Mouse (Mus musculus) liver, embryonic 11.5 days (tissue): ENCODE measurements around the gene Atf7ip2. TPM values are rescaled to one million over a fixed set of nuclear protein-coding genes. Genes with fewer than 3 reads are reported as not detected.
"Not testable (repeated sequence)": the region's sequence is repeated elsewhere in the genome, so short reads cannot be mapped to it uniquely, and the experiment has no call there.

ENCODE experiments used
- ATAC-seq: fragments of 200-750 bp; cut with Nextera tagmentation; replicated peaks from 2 replicates; pipeline ENCODE4 v1.8.0; 2017; ENCODE audit warnings: moderate number of reproducible peaks, mild to moderate bottlenecking, moderate TSS enrichment, moderate library complexity; ENCODE audit not compliant: low FRiP score
- DNase-seq: peaks from one replicate; pipeline ENCODE4 v3.0.0-alpha.2; 2017; ENCODE audit warnings: low spot score
- H3K27ac ChIP-seq: fragments of 300-500 bp; sonication (generic); 2 replicates; pipeline ENCODE4 v1.5.1; 2014; ENCODE audit warnings: mild to moderate bottlenecking, low read depth, low read length, control low read depth
- H3K27me3 ChIP-seq: fragments of 300-500 bp; sonication (generic); replicated peaks from 2 replicates; pipeline ENCODE4 v1.6.1; 2014; ENCODE audit warnings: low read length, mixed read lengths; ENCODE audit not compliant: control insufficient read depth, insufficient read depth
- H3K36me3 ChIP-seq: fragments of 300-500 bp; sonication (generic); 2 replicates; pipeline ENCODE4 v1.6.1; 2014; ENCODE audit warnings: mild to moderate bottlenecking, low read length, moderate library complexity, mixed read lengths; ENCODE audit not compliant: control insufficient read depth, insufficient read depth
- H3K4me1 ChIP-seq: fragments of 300-500 bp; sonication (generic); replicated peaks from 2 replicates; pipeline ENCODE4 v1.6.1; 2014; ENCODE audit warnings: low read length, mixed read lengths; ENCODE audit not compliant: control insufficient read depth, insufficient read depth
- H3K4me2 ChIP-seq: fragments of 300-500 bp; sonication (generic); 2 replicates; pipeline ENCODE4 v1.6.1; 2014; ENCODE audit warnings: mild to moderate bottlenecking, control low read depth, moderate library complexity
- H3K4me3 ChIP-seq: fragments of 300-500 bp; sonication (generic); 2 replicates; pipeline ENCODE4 v1.5.1; 2014; ENCODE audit warnings: low read depth, low read length, control low read depth
- H3K9ac ChIP-seq: fragments of 300-500 bp; sonication (generic); 2 replicates; pipeline ENCODE4 v1.6.1; 2014; ENCODE audit warnings: low read depth, low read length, control low read depth
- H3K9me3 ChIP-seq: fragments of 300-500 bp; sonication (generic); 2 replicates; pipeline ENCODE4 v1.6.1; 2016; ENCODE audit warnings: low read length, inconsistent platforms, mixed read lengths; ENCODE audit not compliant: control insufficient read depth
- WGBS: fragments of 180-500 bp; shearing (Covaris S2); extraction: QIAGEN DNeasy Blood & Tissue Kit; methylation state at CpG from one replicate; pipeline ENCODE4 v1.1.7; 2014; 5-methylcytosine and 5-hydroxymethylcytosine counted together
- polyA plus RNA-seq: library from polyadenylated mRNA; unstranded; fragments of >200 nt; fragmentation: Nextera tagmentation; extraction: Ambion mirVana; gene quantifications from 2 replicates; pipeline ENCODE4 v1.2.1, GENCODE M21; 2014

The Atf7ip2 gene
- polyA plus RNA-seq, result 1.3 and 1.6 TPM in 2 replicates

- Histone ChIP-seq H3K4me2 (peak within 1 kb of the TSS; percentile 81), H3K4me1 (0 out of 2 replicates have a peak, but pooled peaks cover 2% of the 10 kb centered on the region), H3K9ac (peak within 1 kb of the TSS; percentile 41), H3K36me3 (no peaks in the 10 kb centered on the region), H3K9me3 (no peaks in the 10 kb centered on the region; the same call in 1 of the 2 replicates), H3K4me3 (peak within 1 kb of the TSS; percentile 61), H3K27ac (no peak within 1 kb of the TSS), H3K27me3 (no peaks in the 10 kb centered on the region)
- ATAC-seq (peak; percentile 99), DNase-seq (peak; percentile 86)
- WGBS, result under 1% methylated on average over 63 of the region's 63 CpGs
These were observed at the start of gene Atf7ip2 for GRCm38 (mm10) chr16:10192679-10193506. Atf7ip2 (plus strand) TSS chr16:10192712.

GRCm38 (mm10) chr16:10143166-10143565, 49.3 kb upstream of the Atf7ip2 start:
- Histone ChIP-seq H3K36me3 (no peaks in the 10 kb centered on the region), H3K27ac (no peak overlapping the region), H3K4me1 (no peaks in the 10 kb centered on the region), H3K9me3 (no peaks in the 10 kb centered on the region), H3K27me3 (no peaks in the 10 kb centered on the region), H3K4me2 (no peak overlapping the region), H3K4me3 (no peak overlapping the region), H3K9ac (no peak overlapping the region)
- ATAC-seq (no peak), DNase-seq (no peak)
- WGBS, result 38% methylated on average over 2 of the region's 2 CpGs

DNA sequence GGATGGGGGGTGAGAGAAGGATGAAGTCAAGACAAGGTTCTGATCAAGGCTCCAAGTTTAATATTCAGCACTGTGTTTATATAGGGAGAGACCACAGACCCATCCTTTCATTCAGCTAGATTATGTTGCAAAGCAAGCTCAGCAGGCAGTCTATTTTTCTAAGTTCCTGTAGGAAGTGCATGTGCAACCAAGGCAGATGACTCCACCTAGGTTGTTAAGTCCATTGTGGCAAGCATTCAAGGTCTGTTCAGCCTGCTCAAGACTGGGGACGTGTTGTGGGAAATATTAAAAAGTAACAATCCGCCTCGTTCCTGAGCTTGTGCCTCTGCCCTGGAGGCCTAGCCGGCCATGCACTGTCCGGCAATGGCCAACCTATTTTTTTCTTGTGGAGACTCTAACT, 45.1 kb upstream of the Atf7ip2 start:
- H3K4me1 ChIP-seq, result no peaks in the 10 kb centered on the region
- ATAC-seq (no peak), DNase-seq (no peak)
- no peaks in the 10 kb centered on the region for H3K9me3 ChIP-seq
- no peak overlapping the region for H3K4me2 ChIP-seq
- H3K4me3 ChIP-seq, result no peak overlapping the region
- 87% methylated on average over 5 of the region's 5 CpGs for WGBS
- H3K36me3 ChIP-seq, result no peaks in the 10 kb centered on the region
- H3K9ac ChIP-seq, result no peak overlapping the region
- no peaks in the 10 kb centered on the region for H3K27me3 ChIP-seq
- H3K27ac ChIP-seq, result no peak overlapping the region

DNA sequence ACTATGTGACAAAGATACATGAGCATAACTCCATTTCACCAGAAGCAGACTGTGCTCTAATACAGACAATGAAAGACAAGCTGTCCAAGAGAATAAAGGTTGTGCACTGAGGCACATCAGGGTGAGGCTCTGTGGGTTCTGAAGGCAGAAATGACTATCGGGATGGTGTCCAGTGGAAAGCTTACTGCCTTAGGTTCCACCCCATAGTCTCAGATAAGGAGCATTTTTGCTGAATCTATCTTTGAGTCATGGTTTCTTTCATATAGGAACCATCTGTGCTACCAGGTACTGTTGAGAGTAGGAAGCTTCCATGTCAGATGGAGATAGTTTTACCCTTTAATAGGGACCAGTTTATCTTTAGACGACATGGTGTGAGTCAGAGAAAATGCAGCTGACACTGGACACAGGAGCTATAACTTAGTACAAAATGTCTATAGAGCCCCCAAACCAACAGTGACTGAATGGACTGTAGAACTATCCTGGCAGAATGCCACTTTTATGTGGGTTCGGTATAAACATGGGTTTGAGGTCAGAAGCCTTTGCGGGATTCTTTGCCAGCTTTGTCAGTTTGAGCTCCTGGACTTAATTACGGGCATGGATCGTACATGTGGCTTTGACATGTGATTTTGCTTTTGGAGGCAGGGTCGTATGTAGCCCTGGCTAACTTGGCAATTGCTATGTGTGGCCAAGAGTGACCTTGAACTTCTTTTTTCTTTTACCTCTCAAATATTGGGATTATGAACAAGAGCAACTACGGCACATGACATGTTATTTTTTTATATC, 23.2 kb upstream of the Atf7ip2 start:
- no peaks in the 10 kb centered on the region for H3K36me3 ChIP-seq
- DNase-seq (no peak), ATAC-seq (no peak)
- no peak overlapping the region for H3K4me3 ChIP-seq
- no peak overlapping the region for H3K4me2 ChIP-seq
- H3K9me3 ChIP-seq, result no peaks in the 10 kb centered on the region
- H3K27me3 ChIP-seq, result no peaks in the 10 kb centered on the region
- WGBS, result 90% methylated on average over 8 of the region's 8 CpGs
- no peak overlapping the region for H3K27ac ChIP-seq
- H3K9ac ChIP-seq, result no peak overlapping the region
- no peaks in the 10 kb centered on the region for H3K4me1 ChIP-seq

DNA sequence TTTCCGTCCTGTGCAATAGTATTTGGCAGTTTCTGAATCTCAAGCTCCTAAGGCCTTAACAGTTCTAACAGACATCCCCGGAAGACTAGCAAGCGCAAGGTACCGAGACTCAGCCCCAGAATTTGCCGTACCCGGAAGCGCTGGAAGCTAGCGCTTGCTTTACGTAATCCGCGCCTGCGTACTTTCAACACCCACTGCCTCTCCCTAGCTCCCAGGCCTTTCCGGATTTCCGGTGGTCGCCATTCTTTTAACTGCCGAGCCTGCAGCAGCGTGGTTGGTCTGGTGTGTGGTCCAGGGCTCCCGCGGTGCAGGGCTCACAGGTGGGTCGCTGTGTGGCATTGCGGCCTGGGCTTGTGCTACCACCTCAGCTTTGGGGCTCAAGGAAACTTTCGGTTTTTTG, 22.5 kb upstream of the Atf7ip2 start, which contains the start of gene Rpl39l:
Gene Rpl39l, plus strand, starts transcription at position 222 of the 400 bp plus-strand sequence.
- no peaks in the 10 kb centered on the region for H3K4me1 ChIP-seq
- no peak within 1 kb of the TSS for H3K4me3 ChIP-seq
- DNase-seq (no peak), ATAC-seq (no peak)
- no peaks in the 10 kb centered on the region for H3K9me3 ChIP-seq
- H3K27ac ChIP-seq, result no peak within 1 kb of the TSS
- no peak within 1 kb of the TSS for H3K4me2 ChIP-seq
- H3K9ac ChIP-seq, result no peak within 1 kb of the TSS
- no peaks in the 10 kb centered on the region for H3K27me3 ChIP-seq
- H3K36me3 ChIP-seq, result no peaks in the 10 kb centered on the region
- 84% methylated on average over 22 of the region's 22 CpGs for WGBS

- H3K4me2 ChIP-seq, result no peak overlapping the region
- DNase-seq, result no peak
- H3K4me1 ChIP-seq, result no peaks in the 10 kb centered on the region
- no peak overlapping the region for H3K9ac ChIP-seq
- ATAC-seq, result no peak
- no peaks in the 10 kb centered on the region for H3K9me3 ChIP-seq
- H3K36me3 ChIP-seq, result no peaks in the 10 kb centered on the region
- H3K4me3 ChIP-seq, result no peak overlapping the region
- H3K27me3 ChIP-seq, result no peaks in the 10 kb centered on the region
- no peak overlapping the region for H3K27ac ChIP-seq
- WGBS, result 80% methylated on average over 4 of the region's 4 CpGs
These were observed 21.2 kb upstream of the Atf7ip2 start for GRCm38 (mm10) chr16:10171276-10171675.

DNA sequence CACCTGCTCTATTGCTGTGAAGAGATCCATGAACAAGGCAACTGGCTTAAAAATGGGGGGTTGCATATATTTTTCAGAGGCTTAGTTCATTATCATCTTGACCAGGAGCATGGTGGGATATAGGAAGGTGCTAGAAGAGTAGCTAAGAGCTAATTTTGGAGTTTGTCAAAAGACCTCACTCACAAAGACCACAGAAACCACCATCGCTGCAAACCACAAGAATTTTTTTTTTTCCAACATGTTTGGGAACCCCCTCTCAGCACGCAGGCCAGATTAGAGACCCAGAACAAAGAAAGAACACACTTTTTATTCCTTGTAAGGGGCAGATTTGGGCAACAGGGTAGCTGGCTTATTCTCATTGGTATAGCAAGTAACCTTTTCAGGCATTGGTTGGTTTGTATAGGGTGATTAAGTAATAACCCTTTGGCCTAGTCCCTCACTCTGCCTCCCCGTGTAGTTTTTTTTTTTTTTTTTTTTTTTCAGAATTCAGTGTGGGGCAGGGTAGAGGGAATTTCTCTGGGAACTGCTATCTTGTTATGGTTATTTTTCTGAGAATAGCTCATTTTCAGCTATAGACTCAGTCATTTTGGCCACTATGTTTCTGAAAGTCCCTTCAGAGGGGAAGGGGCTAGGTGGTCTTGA, 20.2 kb upstream of the Atf7ip2 start:
- WGBS, result 72% methylated on average over 3 of the region's 3 CpGs
- H3K27ac ChIP-seq, result no peak overlapping the region
- H3K27me3 ChIP-seq, result no peaks in the 10 kb centered on the region
- H3K9me3 ChIP-seq, result no peaks in the 10 kb centered on the region
- ATAC-seq (no peak), DNase-seq (no peak)
- no peak overlapping the region for H3K4me2 ChIP-seq
- H3K4me1 ChIP-seq, result no peaks in the 10 kb centered on the region
- no peak overlapping the region for H3K9ac ChIP-seq
- H3K36me3 ChIP-seq, result no peaks in the 10 kb centered on the region
- H3K4me3 ChIP-seq, result no peak overlapping the region

- H3K4me1 ChIP-seq, H3K27ac ChIP-seq, DNase-seq, ATAC-seq, H3K36me3 ChIP-seq, H3K4me2 ChIP-seq, H3K9ac ChIP-seq, H3K27me3 ChIP-seq, H3K9me3 ChIP-seq, H3K4me3 ChIP-seq: not testable (repeated sequence)
- 91% methylated on average over 10 of the region's 10 CpGs for WGBS
These were observed 5.1 kb upstream of the Atf7ip2 start for GRCm38 (mm10) chr16:10187461-10187860.
